Mouse (Mus musculus) brain, embryonic 14.5 days (tissue): ENCODE results near the gene Pbx4. TPM values are rescaled to one million over a fixed set of nuclear protein-coding genes. Genes with fewer than 3 reads are reported as not detected.

Experiments used
- DNase-seq: peaks from one replicate; pipeline ENCODE4 v3.0.0-alpha.2; 2011; ENCODE audit warnings: low read depth
- CTCF ChIP-seq: fragments of 200-500 bp; IDR thresholded peaks from 2 replicates; pipeline ENCODE4 v1.5.1; 2012; ENCODE audit warnings: inconsistent platforms, mild to moderate bottlenecking, moderate library complexity, borderline replicate concordance; ENCODE audit not compliant: insufficient read depth, insufficient read length; ENCODE audit errors: extremely low read depth
- POLR2A ChIP-seq: fragments of 200-500 bp; IDR thresholded peaks from 2 replicates; pipeline ENCODE4 v1.6.1; 2012; ENCODE audit warnings: mild to moderate bottlenecking, inconsistent platforms, borderline replicate concordance; ENCODE audit not compliant: poor library complexity, insufficient read depth, insufficient read length, severe bottlenecking; ENCODE audit errors: extremely low read depth
- polyA plus RNA-seq: library from polyadenylated mRNA; depleted of rRNA; stranded (reverse); fragments of >200 nt; gene quantifications from 2 replicates; pipeline ENCODE4 v1.2.3, GENCODE M21; 2012; rRNA removed

The Pbx4 gene
- polyA plus RNA-seq: 38.6 and 43.6 TPM in 2 replicates

DNA sequence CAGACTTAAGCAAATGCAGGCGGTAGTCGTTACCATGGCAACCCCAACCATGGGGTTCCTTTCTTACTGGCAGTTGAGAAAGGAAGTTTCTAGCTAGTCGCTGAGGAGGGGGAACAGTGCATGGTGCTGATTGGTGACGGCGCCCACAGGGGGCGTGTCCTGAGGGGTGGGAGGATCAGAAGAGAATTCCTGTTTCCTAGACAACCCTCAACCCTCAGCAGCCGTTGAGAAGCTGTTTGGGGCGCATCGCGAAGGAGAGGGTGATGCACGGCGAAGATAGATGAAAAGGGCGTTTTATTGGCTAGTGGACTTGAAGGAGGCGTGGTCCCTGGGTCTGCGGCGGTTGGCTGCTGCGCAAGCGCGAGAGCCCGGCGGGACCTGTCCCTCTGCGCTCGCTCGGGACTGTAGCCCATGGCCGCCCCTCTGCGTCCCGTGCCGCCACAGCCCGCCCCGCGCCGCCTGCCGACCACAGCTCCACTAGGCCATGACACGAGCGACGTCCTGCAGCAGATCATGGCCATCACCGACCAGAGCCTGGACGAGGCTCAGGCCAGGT is at the start of gene Pbx4:
Gene Pbx4 (plus strand): TSS at position 194 of the 556 bp plus-strand sequence.
- TF ChIP-seq CTCF (no peak), POLR2A (peak; percentile 86)
- DNase-seq: peak; percentile 100

DNA sequence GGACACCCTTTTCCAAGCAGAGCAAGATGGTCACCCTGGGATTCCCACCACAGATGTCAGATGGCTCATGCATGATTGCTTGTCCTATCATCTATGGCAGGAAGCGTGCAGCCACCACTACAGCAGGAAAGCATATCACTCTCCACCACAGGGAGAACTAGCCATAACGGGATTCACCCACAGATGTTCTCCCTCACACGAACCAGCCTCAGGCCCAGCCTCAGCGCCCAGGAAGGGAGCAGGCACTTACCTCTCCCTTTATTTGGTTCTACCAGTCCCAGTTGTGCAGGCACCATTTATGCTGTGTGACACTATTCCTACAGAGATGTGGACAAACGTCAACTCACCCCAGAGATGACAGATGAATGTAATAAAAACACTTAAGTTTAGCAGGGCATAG is 43.2 kb upstream of the Pbx4 start:
- TF ChIP-seq CTCF (no peak), POLR2A (no peak)
- no peak for DNase-seq

DNA sequence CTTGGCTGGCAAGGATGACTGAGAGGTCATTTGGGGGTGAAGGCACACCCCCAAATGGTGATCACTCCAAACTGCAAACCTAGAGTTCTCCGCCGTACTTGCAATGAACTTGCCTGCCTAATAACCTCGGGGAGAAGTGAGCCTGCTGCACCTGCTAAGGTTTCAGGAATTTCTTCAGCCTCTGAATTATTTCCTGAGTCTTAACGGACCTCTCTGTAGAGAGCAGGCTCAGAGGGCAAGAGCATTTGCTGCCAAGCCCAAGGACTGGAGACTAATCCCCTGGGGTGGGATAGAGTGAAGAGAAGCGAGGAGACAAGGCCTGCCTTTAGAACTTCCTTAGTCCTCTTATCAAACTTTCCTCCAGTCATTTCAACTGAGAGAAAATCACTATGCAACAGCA is 42.6 kb upstream of the Pbx4 start:
- DNase-seq: no peak
- TF ChIP-seq CTCF (no peak), POLR2A (no peak)

DNA sequence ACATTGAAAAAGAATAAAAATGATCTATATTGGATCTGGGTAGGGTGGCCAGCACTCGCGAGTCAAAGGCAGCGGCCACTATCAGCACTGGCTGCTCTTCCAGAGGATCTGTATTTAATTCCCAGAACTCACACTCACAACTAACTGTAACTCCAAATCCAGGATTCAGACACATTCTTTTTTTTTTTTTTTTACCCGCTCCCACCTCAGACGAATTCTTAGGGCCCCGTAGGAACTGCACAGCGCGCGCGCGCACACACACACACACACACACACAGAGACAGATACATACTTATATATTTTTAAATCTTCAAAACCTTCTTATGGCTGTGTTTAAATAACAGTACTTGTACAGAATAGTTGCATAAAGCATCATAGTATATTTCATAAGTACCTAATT is 41.9 kb upstream of the Pbx4 start:
- DNase-seq: peak; percentile 43
- TF ChIP-seq POLR2A (no peak), CTCF (no peak)

DNA sequence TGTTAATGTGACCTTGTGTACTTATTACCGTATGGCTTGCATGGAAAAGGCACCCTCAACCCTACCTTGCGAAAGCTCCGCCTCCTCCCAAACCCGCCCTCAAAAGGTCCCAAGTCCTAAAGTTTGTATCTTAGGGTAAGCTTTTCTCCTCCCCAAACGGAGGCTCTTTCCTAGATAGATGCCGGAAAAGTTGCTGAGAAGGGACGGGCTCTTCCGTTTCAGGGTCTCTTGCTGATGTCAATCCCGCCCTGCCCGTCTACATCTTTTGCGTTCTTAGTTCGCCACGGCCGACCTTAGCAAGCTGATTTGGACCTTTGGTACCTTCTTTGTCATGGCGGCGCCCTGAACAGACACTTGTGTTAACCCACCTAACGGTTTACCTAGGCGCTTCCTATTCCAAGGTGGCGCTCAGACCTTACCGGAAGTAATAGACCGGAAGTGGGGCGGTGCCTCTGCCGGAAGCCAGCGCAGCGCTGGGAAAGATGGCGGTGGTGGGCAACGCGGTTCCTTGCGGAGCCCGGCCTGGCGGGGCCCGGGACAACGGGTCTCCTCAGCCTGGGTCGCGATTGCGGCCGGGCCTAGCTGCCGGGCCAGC is 41.4 kb upstream of the Pbx4 start, which contains the start of the genes Atp13a1 and Zfp866:
Gene Atp13a1 (plus strand): TSS at position 391 of the 595 bp plus-strand sequence.
Gene Zfp866 (minus strand): TSS at position 406 of the 595 bp plus-strand sequence.
- TF ChIP-seq CTCF (no peak), POLR2A (peak; percentile 90)
- peak; percentile 95 for DNase-seq

DNA sequence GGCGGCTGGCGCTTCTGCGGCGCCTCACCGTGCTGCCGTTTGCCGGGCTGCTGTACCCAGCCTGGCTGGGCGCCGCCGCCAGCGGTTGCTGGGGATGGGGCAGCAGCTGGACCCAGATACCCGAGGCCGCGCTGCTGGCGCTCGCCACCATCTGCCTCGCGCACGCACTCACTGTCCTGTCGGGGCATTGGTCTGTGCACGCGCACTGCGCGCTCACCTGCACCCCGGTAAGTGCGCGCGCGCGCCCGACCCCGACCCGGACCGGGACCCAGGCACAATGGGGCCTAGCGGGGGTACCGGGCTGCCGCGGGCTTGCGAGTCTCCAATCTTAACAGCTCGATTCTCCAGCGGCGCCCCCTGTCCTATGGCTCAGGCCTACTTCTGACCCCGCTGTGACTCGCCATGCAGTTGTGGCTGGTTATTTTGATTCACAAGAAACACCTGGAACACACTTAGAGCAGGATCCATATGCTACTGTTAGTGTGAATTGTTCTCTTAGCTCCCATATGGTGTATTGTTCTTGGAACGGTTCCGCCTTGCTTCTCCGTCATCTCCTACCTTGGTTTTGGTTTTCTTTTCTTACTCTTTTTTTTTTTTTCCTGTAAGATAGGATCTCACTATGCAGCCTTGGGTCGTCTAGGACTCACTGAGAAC is 40.7 kb upstream of the Pbx4 start:
- TF ChIP-seq POLR2A (no peak), CTCF (no peak)
- peak; percentile 49 for DNase-seq

DNA sequence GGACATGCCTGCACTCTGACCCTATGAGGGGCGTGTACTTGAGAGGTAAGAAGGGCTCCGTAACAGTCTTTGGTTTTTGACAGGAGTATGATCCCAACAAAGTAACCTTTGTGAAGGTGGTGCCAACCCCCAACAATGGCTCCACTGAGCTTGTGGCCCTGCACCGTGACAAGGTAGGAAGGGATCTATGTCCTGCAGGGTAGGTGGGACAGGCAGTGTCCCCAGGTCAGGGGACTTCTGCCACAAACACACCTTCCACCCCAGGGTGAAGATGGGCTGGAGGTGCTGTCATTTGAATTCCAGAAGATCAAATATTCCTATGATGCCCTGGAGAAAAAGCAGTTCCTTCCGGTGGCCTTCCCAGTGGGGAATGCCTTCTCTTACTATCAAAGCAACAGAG is 38.6 kb upstream of the Pbx4 start:
- TF ChIP-seq CTCF (no peak), POLR2A (no peak)
- no peak for DNase-seq

DNA sequence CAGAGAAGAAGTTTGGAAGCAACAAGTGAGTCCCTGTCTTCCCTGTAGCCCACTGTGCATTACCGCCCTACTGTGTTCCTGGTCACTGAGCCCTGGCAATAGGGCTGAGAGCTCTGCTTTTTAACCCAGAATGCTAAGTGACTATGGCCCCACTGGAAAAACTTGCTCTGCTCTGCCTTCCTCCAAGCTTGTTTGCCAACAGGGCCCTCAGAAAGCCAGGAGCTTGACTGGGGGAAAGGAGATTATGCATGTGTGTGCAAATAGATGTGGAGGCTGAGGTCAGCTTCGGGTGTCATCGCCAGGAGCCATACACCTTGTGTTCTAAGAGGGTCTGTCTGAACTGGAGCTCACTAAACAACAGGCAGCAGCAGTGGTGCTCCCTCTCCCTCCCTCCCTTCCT is 38.2 kb upstream of the Pbx4 start:
- DNase-seq: no peak
- TF ChIP-seq CTCF (no peak), POLR2A (no peak)

DNA sequence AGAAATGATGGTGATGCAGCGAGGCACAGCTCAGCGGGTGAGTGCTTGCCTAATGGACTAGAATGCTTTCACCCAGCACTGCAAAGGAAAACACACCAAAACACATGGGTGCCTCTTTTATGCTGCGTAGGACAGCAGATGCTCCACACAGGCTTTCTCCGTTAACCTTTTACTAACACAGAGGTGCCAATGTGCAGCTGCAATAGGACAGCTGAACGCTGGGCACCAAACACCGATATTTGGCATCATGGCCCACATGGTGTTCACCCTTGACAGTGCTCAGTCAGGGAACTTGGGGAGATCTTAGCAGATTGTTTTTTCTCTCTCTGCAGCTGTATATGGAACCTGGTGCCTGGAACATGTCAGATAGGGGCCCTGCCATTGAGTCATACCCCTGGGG is 37.4 kb upstream of the Pbx4 start:
- DNase-seq: no peak
- TF ChIP-seq POLR2A (no peak), CTCF (no peak)

DNA sequence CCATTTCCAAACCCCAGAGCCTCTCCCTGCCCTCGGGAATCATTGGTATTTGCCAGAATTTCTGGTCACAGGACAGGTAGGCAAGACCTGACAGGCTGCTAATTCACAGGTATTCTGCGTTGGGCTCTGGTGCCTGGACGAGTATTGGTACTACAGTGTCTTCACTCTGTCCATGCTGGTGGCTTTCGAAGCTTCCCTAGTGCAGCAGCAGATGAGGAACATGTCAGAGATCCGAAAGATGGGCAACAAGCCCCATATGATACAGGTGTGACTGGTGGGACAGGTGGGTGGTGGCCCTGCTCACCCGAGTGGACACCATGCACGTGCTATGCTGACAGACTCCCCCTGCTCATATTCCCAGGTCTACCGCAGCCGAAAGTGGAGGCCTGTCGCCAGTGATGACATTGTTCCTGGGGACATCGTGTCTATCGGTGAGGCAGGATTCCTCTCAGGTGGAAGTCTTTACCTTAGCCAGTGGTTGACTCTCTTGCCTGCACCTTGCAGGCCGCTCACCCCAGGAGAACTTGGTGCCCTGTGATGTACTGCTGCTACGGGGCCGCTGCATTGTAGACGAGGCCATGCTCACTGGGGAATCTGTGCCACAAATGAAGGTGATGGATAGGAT is 35.5 kb upstream of the Pbx4 start:
- no peak for TF ChIP-seq CTCF
- no peak for TF ChIP-seq POLR2A
- no peak for DNase-seq

DNA sequence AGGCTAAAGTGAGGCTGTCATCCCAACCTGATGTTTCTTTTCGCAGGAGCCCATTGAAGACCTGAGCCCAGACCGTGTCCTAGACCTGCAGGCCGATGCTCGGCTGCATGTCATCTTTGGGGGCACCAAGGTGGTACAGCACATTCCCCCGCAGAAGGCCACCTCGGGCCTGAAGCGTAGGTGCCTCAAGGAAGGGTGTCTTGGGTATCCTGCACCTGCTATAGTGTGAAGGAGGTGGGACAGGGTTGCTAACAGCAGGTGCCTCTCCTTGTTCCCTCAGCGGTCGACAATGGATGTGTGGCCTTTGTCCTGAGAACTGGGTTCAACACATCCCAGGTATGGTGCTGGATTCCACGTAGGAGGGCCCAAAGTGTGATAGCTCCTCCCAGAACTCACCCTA is 34.6 kb upstream of the Pbx4 start:
- DNase-seq: no peak
- TF ChIP-seq CTCF (no peak), POLR2A (no peak)

DNA sequence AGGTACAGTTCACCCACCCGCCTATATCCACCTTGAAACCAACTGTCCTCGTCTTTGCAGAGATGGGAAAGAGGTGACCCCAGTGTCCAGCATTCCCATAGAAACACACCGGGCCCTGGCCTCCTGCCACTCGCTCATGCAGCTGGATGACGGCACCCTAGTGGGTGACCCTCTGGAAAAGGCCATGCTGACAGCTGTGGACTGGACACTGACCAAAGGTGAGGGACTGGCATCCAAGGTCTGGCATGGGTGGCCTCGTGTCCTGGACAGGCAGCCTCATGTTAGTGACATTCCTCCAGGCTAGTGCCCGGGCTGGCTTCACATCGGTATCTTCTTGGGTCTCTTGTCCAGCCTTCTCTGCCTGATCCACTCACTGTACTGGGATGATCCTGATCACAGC is 33.0 kb upstream of the Pbx4 start:
- DNase-seq: no peak
- TF ChIP-seq CTCF: no peak
- TF ChIP-seq POLR2A: no peak

DNA sequence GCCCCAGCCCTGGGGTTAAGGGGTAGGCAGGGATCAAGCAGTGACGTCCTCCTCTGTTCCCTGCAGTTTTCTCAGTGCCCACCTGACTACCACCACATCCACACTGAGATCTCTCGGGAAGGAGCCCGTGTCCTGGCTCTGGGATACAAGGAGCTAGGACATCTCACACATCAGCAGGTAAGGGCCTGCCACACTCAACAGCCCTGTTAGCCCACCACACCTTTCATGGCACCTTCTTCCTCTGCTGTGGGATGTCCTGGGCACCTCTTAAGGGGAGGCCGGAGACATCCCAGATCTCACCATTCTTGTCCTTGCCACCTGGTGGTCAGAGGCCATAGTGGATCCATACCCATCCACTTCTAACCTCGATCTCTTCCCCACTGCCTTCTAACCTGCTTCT is 32.3 kb upstream of the Pbx4 start:
- TF ChIP-seq CTCF (no peak), POLR2A (no peak)
- DNase-seq: no peak
